Mouse (Mus musculus) G1E-ER4 (cell line): ENCODE results near the gene Man1c1. TPM values are rescaled to one million over a fixed set of nuclear protein-coding genes. Genes with fewer than 3 reads are reported as not detected.

Experiments used
- GATA1 ChIP-seq: IDR thresholded peaks from one replicate; pipeline ENCODE4 v1.8.0; 2012; ENCODE audit warnings: low read length, inconsistent platforms
- polyA plus RNA-seq: library from polyadenylated mRNA; stranded (reverse); fragments of >175 nt; gene quantifications from 2 replicates; pipeline ENCODE4 v1.2.3, GENCODE M21; 2012

Gene Man1c1
- polyA plus RNA-seq, 1 experiment: not detected

- no peak for TF ChIP-seq GATA1
These were observed 30.6 kb upstream of the Man1c1 start for GRCm38 (mm10) chr4:134734629-134735081.

DNA sequence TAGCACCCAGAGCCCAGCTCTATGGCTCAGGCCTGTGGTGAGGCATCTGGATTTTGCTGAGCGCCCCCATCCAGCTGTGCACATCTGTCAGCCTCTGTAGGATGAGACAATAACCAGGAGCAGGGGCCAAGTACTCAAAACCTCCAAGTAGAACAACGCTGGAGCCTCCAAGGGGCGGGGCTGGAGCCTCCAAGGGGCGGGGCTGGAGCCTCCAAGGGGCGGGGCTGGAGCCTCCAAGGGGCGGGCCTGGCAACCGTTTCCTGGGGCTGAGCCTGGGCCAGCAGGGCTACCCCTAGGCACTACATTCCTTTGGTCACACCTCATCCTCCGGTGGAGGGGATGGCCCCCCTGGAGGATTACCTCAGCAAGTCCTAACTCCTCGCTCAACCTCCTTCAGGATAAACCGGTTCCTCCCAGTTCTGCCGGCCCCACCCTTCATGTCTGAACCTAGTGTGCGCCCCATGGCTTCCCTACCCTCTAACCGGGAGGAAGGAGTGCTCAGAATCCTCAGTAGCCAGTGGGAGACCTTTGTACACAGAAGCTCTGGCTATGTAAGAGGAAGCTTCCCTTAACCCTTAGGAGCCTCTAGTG is 30.0 kb upstream of the Man1c1 start:
- TF ChIP-seq GATA1: no peak

DNA sequence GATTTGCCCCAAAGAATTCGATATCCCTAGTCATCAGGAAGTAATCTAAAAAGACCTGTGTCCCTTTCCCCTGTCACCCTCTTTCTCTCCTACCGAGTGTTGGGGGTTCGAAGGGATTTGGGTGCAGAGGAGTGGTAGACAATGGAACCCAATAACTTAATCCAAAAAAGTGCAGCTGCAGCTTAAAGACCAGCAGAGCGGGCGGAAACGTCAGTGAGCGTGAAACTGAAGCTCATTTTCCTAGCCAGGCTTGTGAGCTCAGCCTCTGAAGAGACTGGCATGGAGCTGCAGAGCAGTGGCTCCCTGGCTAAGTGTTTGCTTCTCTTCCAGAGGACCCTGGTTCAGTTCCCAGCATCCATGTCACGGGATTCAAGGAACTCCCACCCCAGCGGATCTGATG is 29.3 kb upstream of the Man1c1 start:
- no peak for TF ChIP-seq GATA1

GRCm38 (mm10) chr4:134730106-134730505 is 26.0 kb upstream of the Man1c1 start:
- TF ChIP-seq GATA1: no peak

- no peak for TF ChIP-seq GATA1
These were observed 21.8 kb upstream of the Man1c1 start for GRCm38 (mm10) chr4:134725735-134726345.

GRCm38 (mm10) chr4:134724974-134725373 is 20.9 kb upstream of the Man1c1 start:
- TF ChIP-seq GATA1: no peak

GRCm38 (mm10) chr4:134723251-134723650 is 19.2 kb upstream of the Man1c1 start:
- no peak for TF ChIP-seq GATA1

GRCm38 (mm10) chr4:134721076-134721475 is 17.0 kb upstream of the Man1c1 start:
- no peak for TF ChIP-seq GATA1

DNA sequence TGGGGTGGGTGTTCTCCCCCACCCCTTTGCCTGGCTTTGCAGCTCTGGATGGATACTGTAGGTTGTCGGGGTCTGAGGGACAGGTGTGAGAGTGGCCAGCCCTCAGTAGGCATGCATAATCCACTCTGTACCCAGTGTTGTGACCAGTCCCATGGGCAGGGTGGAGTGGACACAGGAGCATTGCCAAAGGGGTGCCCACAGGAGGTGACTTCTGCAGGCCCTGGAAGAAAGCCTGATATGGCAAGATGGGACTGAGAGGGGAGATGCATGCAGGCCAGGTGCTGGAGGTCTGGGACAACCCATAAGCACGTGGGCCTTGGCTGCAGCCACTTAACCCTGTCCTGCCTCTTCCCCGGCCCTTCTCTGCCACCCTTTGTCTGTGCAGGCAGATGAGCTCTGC is 16.3 kb upstream of the Man1c1 start:
- TF ChIP-seq GATA1: no peak

DNA sequence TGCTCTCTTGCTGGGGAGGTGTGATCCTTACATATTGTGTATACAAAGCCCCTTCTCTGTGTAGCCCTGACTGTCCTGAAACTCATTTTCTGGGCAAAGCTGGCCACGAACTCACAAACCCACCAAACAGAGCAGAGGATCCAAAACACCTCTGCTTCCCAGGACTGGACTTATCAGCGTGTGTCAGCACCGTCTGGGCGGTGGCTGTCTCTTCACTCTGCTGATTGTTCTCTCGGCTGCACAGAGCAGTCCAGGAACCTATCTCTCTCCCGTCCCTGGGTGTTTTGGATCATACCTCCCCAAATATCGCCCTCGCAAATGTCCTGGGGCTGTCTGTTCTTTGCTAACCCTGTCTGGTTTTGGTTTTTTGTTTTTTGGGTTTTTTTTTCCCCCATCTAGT is 15.4 kb upstream of the Man1c1 start:
- no peak for TF ChIP-seq GATA1

- no peak for TF ChIP-seq GATA1
These were observed 9.8 kb upstream of the Man1c1 start for GRCm38 (mm10) chr4:134713937-134714336.

- TF ChIP-seq GATA1: no peak
These were observed 1.2 kb upstream of the Man1c1 start for GRCm38 (mm10) chr4:134705311-134705710.

GRCm38 (mm10) chr4:134704590-134704989 is 500 bp upstream of the Man1c1 start:
- TF ChIP-seq GATA1: no peak

- TF ChIP-seq GATA1: no peak
These were observed 882 bp downstream of the Man1c1 start for GRCm38 (mm10) chr4:134702981-134703834.

GRCm38 (mm10) chr4:134701934-134702333 is 2.2 kb downstream of the Man1c1 start:
- no peak for TF ChIP-seq GATA1

- TF ChIP-seq GATA1: no peak
These were observed 3.2 kb downstream of the Man1c1 start for GRCm38 (mm10) chr4:134700911-134701310.
